Mouse (Mus musculus) kidney, adult 11 months (tissue): ENCODE measurements around the gene Rps12.
"Not testable (repeated sequence)": the region's sequence is repeated elsewhere in the genome, so short reads cannot be mapped to it uniquely, and the experiment has no call there.

Experiments used
- DNase-seq: peaks from one replicate; pipeline ENCODE4 v3.0.0; 2022

Gene Rps12

GRCm38 (mm10) chr10:23787062-23787821 is at the start of gene Rps12:
TSS of gene Rps12 (minus strand) at chr10:23787275.
- peak; percentile 98 for DNase-seq

DNA sequence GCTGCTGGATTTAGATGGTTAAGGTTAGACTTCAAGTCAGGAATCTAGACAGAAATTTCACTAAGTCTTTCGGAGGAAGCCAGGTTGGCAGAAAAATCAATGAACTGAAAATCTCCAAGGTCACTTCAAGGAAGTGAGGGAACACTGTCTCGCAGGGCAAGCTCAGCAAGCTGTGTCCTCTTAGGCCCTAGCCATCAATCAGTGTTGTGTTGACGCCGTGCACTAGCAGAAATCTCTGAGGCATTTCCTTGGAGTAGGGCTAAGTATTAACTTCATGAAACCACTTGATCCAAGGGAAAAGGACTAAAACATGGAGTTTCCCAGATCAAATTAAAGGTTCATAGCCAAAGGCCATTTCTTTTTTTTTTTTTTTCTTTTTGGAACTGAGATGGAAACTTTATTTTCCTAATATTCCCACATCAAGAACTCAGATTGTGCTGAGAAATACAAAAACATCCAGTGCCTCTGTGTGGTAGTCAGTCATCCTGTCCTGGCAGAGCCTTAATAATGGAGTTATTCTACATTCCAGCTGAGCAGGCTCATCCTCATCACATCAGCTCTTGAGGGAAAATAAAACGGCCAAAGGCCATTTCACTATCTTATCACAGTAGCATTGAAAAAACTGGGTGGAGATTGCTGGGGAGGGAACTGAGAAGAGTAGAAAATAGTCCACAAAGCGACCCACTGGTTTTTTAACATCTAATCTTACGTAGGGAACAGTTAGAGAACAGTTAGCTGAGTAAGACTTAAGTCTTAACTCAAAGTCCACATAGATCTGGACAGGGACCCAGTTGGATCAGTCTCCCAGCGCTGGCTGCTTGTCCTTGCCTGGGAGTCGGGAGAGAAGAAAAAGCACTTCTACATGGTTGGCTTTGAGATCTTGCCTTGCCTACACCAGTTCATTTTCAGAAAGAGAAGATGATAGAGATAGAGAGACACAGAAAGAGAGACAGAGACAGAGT is 49.2 kb upstream of the Rps12 start:
- DNase-seq, result peak; percentile 37

DNA sequence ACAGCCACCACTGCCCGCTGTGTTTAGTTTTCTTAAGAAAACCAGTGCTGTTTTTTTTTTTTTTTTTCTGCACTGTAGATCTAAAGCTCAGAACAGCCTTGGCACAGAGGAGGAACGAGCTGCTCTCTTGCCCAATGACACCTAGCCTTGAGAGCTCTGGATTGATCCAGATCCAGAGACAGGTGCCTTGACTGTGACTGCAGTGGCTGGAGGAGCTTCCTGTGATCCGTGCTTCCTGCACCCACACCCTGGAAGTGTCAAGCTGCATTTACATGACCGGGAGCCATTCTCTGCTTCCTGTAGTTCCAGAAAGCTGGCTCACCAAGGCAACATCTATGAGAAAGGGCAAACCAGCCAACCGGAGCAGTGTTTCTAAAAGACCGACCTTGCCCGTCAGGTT is 39.4 kb upstream of the Rps12 start:
- no peak for DNase-seq

- DNase-seq, result no peak
Measured at GRCm38 (mm10) chr10:23816241-23816640, 29.2 kb upstream of the Rps12 start.

- DNase-seq, result peak; percentile 35
Measured at GRCm38 (mm10) chr10:23815168-23815567, 28.1 kb upstream of the Rps12 start.

GRCm38 (mm10) chr10:23812852-23813766 is 26.0 kb upstream of the Rps12 start:
- DNase-seq, result no peak

DNA sequence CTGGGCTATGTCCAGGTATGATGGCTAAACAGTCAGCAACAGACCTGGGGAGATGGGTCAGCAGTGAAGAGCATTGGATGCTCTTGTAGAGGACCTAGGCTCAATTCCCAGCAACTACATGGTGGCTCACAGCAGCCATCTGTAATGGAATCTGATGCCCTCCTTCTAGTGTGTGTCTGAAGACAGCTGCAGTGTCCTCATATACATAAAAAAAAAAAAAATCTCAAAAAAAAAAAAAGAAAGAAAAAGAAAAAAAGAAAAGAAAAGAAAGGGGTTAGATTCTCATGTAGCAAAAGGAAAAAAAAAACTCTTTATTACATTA is 25.3 kb upstream of the Rps12 start:
- no peak for DNase-seq

GRCm38 (mm10) chr10:23811635-23812437 is 24.8 kb upstream of the Rps12 start:
- DNase-seq, result peak; percentile 31

DNA sequence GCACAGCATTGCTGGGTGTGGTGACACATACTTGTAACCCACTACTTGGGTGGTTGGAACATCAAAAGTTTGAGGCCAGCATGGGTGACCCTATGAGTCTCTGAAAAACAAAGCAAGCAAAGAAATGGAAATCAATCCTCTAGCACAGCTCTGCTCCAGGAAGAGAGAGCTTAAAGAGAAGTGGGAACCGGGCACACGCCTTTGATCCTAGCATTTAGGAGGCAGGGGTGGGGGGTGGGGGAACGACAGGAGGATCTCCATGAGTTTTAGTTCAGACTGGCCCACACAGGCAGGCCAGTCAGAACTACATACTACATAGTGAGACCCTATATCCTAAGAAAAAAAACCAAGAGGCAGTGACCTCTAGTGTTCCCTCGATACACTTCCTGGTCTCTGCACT is 19.1 kb upstream of the Rps12 start:
- DNase-seq, result no peak

GRCm38 (mm10) chr10:23804665-23805064 is 17.6 kb upstream of the Rps12 start:
- DNase-seq, result no peak

- no peak for DNase-seq
Measured at GRCm38 (mm10) chr10:23802911-23803310, 15.8 kb upstream of the Rps12 start.

- DNase-seq, result no peak
Measured at GRCm38 (mm10) chr10:23799933-23800332, 12.9 kb upstream of the Rps12 start.

GRCm38 (mm10) chr10:23798142-23798541 is 11.1 kb upstream of the Rps12 start:
- peak; percentile 38 for DNase-seq

DNA sequence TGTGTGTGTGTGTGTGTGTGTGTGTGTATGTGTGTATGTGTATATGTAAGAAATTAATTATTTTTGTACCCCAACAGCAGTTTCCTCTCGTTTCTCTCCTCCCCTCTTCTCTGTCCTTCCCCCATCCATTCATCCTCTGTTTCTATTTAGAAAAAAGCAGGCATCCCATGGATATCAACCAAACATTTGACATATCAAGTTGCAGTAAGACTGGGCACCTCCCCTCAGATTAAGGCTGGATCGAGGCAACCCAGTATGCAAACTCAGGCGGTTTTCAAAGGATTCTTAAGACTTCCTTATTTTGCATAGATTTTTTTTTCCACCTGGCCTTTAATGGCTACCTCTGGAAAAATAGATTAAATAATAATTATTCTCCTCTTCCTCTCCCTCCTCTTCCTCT is 10.5 kb upstream of the Rps12 start:
- DNase-seq, result no peak

DNA sequence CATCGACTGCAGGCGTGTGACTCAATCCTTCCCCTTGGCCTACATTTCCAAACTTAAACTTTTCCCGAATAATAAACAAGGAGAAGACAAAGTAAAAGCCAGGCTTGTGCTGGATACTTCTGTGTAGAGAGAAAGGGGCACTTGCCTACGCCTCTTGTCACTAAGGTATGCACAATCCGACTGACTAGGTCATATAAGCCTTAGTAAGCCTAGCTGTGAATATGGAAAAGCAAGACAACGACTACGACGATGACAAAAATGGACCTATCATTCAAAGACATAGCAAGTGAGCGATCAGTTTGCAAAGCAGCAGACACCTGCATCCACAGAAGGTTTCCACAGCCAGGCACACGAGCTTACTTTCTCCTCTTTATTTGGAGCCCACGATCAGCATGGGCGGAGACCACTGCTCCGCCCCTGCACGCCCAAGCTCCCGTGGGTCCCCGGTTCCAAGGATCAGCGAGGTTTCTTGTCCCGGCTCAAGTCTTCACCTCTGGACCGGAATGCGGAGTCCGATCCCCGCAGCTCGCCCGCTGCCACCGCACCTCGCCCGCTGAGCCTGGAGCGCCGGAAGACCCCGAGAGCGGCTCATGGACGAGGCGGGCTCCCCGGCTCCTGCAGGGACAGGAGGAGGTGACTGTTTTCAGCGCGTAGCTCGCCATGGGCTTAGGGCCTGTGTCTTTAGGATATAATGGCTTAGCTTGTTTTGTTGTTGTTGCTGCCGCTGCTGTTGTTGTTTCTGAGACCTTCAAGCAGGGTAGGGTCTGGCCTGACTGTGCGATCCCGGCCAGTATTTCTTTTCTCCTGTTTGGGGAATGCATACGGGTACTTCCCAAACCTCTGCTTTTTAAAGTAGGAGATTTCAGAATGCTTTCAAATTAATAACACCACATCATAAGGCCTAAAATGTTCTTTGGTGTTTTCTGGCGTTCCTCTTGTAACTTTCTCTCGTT is 9.8 kb upstream of the Rps12 start, which contains the start of gene Slc18b1:
Gene Slc18b1, plus strand, starts transcription at position 436 of the 953 bp plus-strand sequence.
- peak; percentile 64 for DNase-seq

- DNase-seq, result no peak
Measured at GRCm38 (mm10) chr10:23795871-23796520, 8.9 kb upstream of the Rps12 start.

GRCm38 (mm10) chr10:23788056-23788600 is 1.1 kb upstream of the Rps12 start:
- DNase-seq, result no peak

GRCm38 (mm10) chr10:23786631-23787038 is 440 bp downstream of the Rps12 start:
- DNase-seq, result not testable (repeated sequence)

GRCm38 (mm10) chr10:23786040-23786439 is 1.0 kb downstream of the Rps12 start:
- DNase-seq, result no peak

GRCm38 (mm10) chr10:23785599-23785998 is 1.5 kb downstream of the Rps12 start:
- not testable (repeated sequence) for DNase-seq
